Mouse (Mus musculus): Measurements from ENCODE around the gene Upk1b. TPM values are rescaled to one million over a fixed set of nuclear protein-coding genes. Genes with fewer than 3 reads are reported as not detected.

The Upk1b gene
- polyA plus RNA-seq, 1 experiment from 2014 or later = 30.6 TPM

- H3K9ac ChIP-seq (ENCODE audit: low read depth, low read length) = no peak overlapping the region
- no peaks in the 10 kb centered on the region for H3K36me3 ChIP-seq (ENCODE audit: control insufficient read depth, insufficient read depth, low read length)
- WGBS (ENCODE audit: insufficient replicate concordance) = 74% methylated on average over 8 of the region's 8 CpGs
- H3K4me3 ChIP-seq (ENCODE audit: low read depth, low read length) = no peak overlapping the region
- H3K4me1 ChIP-seq (ENCODE audit: control insufficient read depth, insufficient read depth, low read length) = 0 out of 2 replicates have a peak, but pooled peaks cover 7% of the 10 kb centered on the region
- peak overlapping the region; percentile 29; the same call in 1 of the 2 replicates for H3K27ac ChIP-seq (ENCODE audit: low read depth, low read length)
- ATAC-seq (replicated peaks; ENCODE audit: insufficient number of reproducible peaks, low FRiP score, low TSS enrichment) = no peak
- H3K27me3 ChIP-seq (ENCODE audit: control insufficient read depth, insufficient read depth, low read length) = no peaks in the 10 kb centered on the region
- no peaks in the 10 kb centered on the region for H3K9me3 ChIP-seq (replicated peaks; ENCODE audit: control insufficient read depth, low read length)
- H3K4me2 ChIP-seq = no peak overlapping the region
These were observed 75.9 kb downstream of the Upk1b start for GRCm38 (mm10) chr16:38724256-38724655.

Other genes with a start within 250 kb of the Upk1b start
- gene Tmem39a, start 241.6 kb downstream of the Upk1b start, polyA plus RNA-seq (2014; fragmentation: Nextera tagmentation; extraction: Ambion mirVana) = 77.3 and 84.0 TPM in 2 replicates
- gene Arhgap31, start 87.1 kb downstream of the Upk1b start, polyA plus RNA-seq (2014; fragmentation: Nextera tagmentation; extraction: Ambion mirVana) = 33.9 and 35.8 TPM in 2 replicates
- gene B4galt4, start 58.1 kb downstream of the Upk1b start, polyA plus RNA-seq (2014; fragmentation: Nextera tagmentation; extraction: Ambion mirVana) = 31.0 and 33.8 TPM in 2 replicates
- not detected in 2 replicates for gene 4930435E12Rik, start 28.4 kb upstream of the Upk1b start, polyA plus RNA-seq (2014; fragmentation: Nextera tagmentation; extraction: Ambion mirVana)
- 0.23 and 0.49 TPM in 2 replicates for gene Igsf11, start 92.3 kb upstream of the Upk1b start, polyA plus RNA-seq (2014; fragmentation: Nextera tagmentation; extraction: Ambion mirVana)